Mouse (Mus musculus): ENCODE measurements at regions not wholly inside any gene's neighbourhood (a gene's known extent, or its start where the extent isn't known, plus 50 kb on each side); places are given as distances from the start of the nearest gene placed in this dataset.

GRCm38 (mm10) chr4:58660511-58660910 is 106.8 kb upstream of the Lpar1 start:
- DNase-seq (ENCODE audit: low read depth) = no peak
- TF ChIP-seq CTCF (IDR thresholded peaks at IDR 0.05; ENCODE audit: borderline replicate concordance, extremely low read depth, insufficient read depth, insufficient read length) (no peak), POLR2A (IDR thresholded peaks at IDR 0.05; ENCODE audit: borderline replicate concordance, extremely low read depth, insufficient read depth, insufficient read length, poor library complexity, severe bottlenecking) (no peak)

GRCm38 (mm10) chr4:58658206-58658605 is 104.5 kb upstream of the Lpar1 start:
- TF ChIP-seq CTCF (IDR thresholded peaks at IDR 0.05; ENCODE audit: borderline replicate concordance, extremely low read depth, insufficient read depth, insufficient read length) (no peak), POLR2A (IDR thresholded peaks at IDR 0.05; ENCODE audit: borderline replicate concordance, extremely low read depth, insufficient read depth, insufficient read length, poor library complexity, severe bottlenecking) (no peak)
- no peak for DNase-seq (ENCODE audit: low read depth)

GRCm38 (mm10) chr4:58647761-58648295 is 94.1 kb upstream of the Lpar1 start:
- DNase-seq (ENCODE audit: low read depth) = no peak
- no peak for TF ChIP-seq CTCF (IDR thresholded peaks at IDR 0.05; ENCODE audit: borderline replicate concordance, extremely low read depth, insufficient read depth, insufficient read length)
- no peak for TF ChIP-seq POLR2A (IDR thresholded peaks at IDR 0.05; ENCODE audit: borderline replicate concordance, extremely low read depth, insufficient read depth, insufficient read length, poor library complexity, severe bottlenecking)

GRCm38 (mm10) chr4:58646821-58647220 is 93.1 kb upstream of the Lpar1 start:
- TF ChIP-seq CTCF (IDR thresholded peaks at IDR 0.05; ENCODE audit: borderline replicate concordance, extremely low read depth, insufficient read depth, insufficient read length) (no peak), POLR2A (IDR thresholded peaks at IDR 0.05; ENCODE audit: borderline replicate concordance, extremely low read depth, insufficient read depth, insufficient read length, poor library complexity, severe bottlenecking) (no peak)
- DNase-seq (ENCODE audit: low read depth) = no peak

- DNase-seq (ENCODE audit: low read depth) = no peak
- TF ChIP-seq POLR2A (IDR thresholded peaks at IDR 0.05; ENCODE audit: borderline replicate concordance, extremely low read depth, insufficient read depth, insufficient read length, poor library complexity, severe bottlenecking) (no peak), CTCF (IDR thresholded peaks at IDR 0.05; ENCODE audit: borderline replicate concordance, extremely low read depth, insufficient read depth, insufficient read length) (no peak)
Measured at GRCm38 (mm10) chr4:58643371-58643770, 89.7 kb upstream of the Lpar1 start.

GRCm38 (mm10) chr4:58642236-58642635 is 88.5 kb upstream of the Lpar1 start:
- TF ChIP-seq POLR2A (IDR thresholded peaks at IDR 0.05; ENCODE audit: borderline replicate concordance, extremely low read depth, insufficient read depth, insufficient read length, poor library complexity, severe bottlenecking) = no peak
- TF ChIP-seq CTCF (IDR thresholded peaks at IDR 0.05; ENCODE audit: borderline replicate concordance, extremely low read depth, insufficient read depth, insufficient read length) = no peak
- DNase-seq (ENCODE audit: low read depth) = no peak

- DNase-seq (ENCODE audit: low read depth) = no peak
- TF ChIP-seq CTCF (IDR thresholded peaks at IDR 0.05; ENCODE audit: borderline replicate concordance, extremely low read depth, insufficient read depth, insufficient read length) (no peak), POLR2A (IDR thresholded peaks at IDR 0.05; ENCODE audit: borderline replicate concordance, extremely low read depth, insufficient read depth, insufficient read length, poor library complexity, severe bottlenecking) (no peak)
Measured at GRCm38 (mm10) chr4:58632696-58633095, 79.0 kb upstream of the Lpar1 start.

- no peak for DNase-seq (ENCODE audit: low read depth)
- no peak for TF ChIP-seq CTCF (IDR thresholded peaks at IDR 0.05; ENCODE audit: borderline replicate concordance, extremely low read depth, insufficient read depth, insufficient read length)
Measured at GRCm38 (mm10) chr4:58631415-58631814, 77.7 kb upstream of the Lpar1 start.

GRCm38 (mm10) chr4:58627021-58627420 is 73.3 kb upstream of the Lpar1 start:
- no peak for TF ChIP-seq POLR2A (IDR thresholded peaks at IDR 0.05; ENCODE audit: borderline replicate concordance, extremely low read depth, insufficient read depth, insufficient read length, poor library complexity, severe bottlenecking)
- no peak for TF ChIP-seq CTCF (IDR thresholded peaks at IDR 0.05; ENCODE audit: borderline replicate concordance, extremely low read depth, insufficient read depth, insufficient read length)
- no peak for DNase-seq (ENCODE audit: low read depth)

- TF ChIP-seq POLR2A (IDR thresholded peaks at IDR 0.05; ENCODE audit: borderline replicate concordance, extremely low read depth, insufficient read depth, insufficient read length, poor library complexity, severe bottlenecking) (no peak), CTCF (IDR thresholded peaks at IDR 0.05; ENCODE audit: borderline replicate concordance, extremely low read depth, insufficient read depth, insufficient read length) (no peak)
- no peak for DNase-seq (ENCODE audit: low read depth)
Measured at GRCm38 (mm10) chr4:58624059-58624458, 70.4 kb upstream of the Lpar1 start.

- TF ChIP-seq CTCF (IDR thresholded peaks at IDR 0.05; ENCODE audit: borderline replicate concordance, extremely low read depth, insufficient read depth, insufficient read length) = no peak
- TF ChIP-seq POLR2A (IDR thresholded peaks at IDR 0.05; ENCODE audit: borderline replicate concordance, extremely low read depth, insufficient read depth, insufficient read length, poor library complexity, severe bottlenecking) = no peak
- no peak for DNase-seq (ENCODE audit: low read depth)
Measured at GRCm38 (mm10) chr4:58620641-58621040, 66.9 kb upstream of the Lpar1 start.

- TF ChIP-seq CTCF (IDR thresholded peaks at IDR 0.05; ENCODE audit: borderline replicate concordance, extremely low read depth, insufficient read depth, insufficient read length) (no peak), POLR2A (IDR thresholded peaks at IDR 0.05; ENCODE audit: borderline replicate concordance, extremely low read depth, insufficient read depth, insufficient read length, poor library complexity, severe bottlenecking) (no peak)
- no peak for DNase-seq (ENCODE audit: low read depth)
Measured at GRCm38 (mm10) chr4:58617261-58617660, 63.6 kb upstream of the Lpar1 start.

All from brain, embryonic 14.5 days (tissue).